Mouse (Mus musculus) spleen, adult 2 months (tissue): ENCODE measurements around the gene Tspan14.

Experiments
- CTCF ChIP-seq: fragments of 200-500 bp; IDR thresholded peaks from 2 replicates; pipeline ENCODE4 v1.5.1; 2011; ENCODE audit warnings: mild to moderate bottlenecking, inconsistent platforms; ENCODE audit not compliant: insufficient read depth, insufficient read length, insufficient replicate concordance; ENCODE audit errors: extremely low read depth
- POLR2A ChIP-seq: fragments of 200-500 bp; IDR thresholded peaks from 2 replicates; pipeline ENCODE4 v1.6.1; 2011; ENCODE audit warnings: low read depth, low read length, inconsistent platforms

GRCm38 (mm10) chr14:41006899-41007298 lies 40.3 kb upstream of the Tspan14 start:
- TF ChIP-seq POLR2A (no peak), CTCF (no peak)
